Mouse (Mus musculus): Measurements from ENCODE around the gene Avpi1. TPM values are rescaled to one million over a fixed set of nuclear protein-coding genes. Genes with fewer than 3 reads are reported as not detected.

The Avpi1 gene
- total RNA-seq (2014; rRNA removed) = 9.3 and 11.5 TPM in 2 replicates
- 11.9 and 13.7 TPM in 2 replicates for polyA plus RNA-seq (2015; fragmentation: Nextera tagmentation; extraction: Ambion mirVana)

- peaks cover under 1% of the 10 kb centered on the region; the same call in 1 of the 2 replicates for H3K36me3 ChIP-seq (ENCODE audit: insufficient read depth, low read length)
- H3K9me3 ChIP-seq (ENCODE audit: low read length) = no peaks in the 10 kb centered on the region
- WGBS = under 1% methylated on average over 54 of the region's 54 CpGs
- H3K4me1 ChIP-seq (ENCODE audit: insufficient read depth, low read length) = peaks cover 10% of the 10 kb centered on the region
- no peak for TF ChIP-seq CTCF (IDR thresholded peaks at IDR 0.05)
- H3K27me3 ChIP-seq (ENCODE audit: insufficient read depth, low read length) = no peaks in the 10 kb centered on the region
- H3K4me3 ChIP-seq (ENCODE audit: low read depth, low read length) = peak within 1 kb of the TSS; percentile 58
- H3K27ac ChIP-seq (ENCODE audit: low read depth, low read length) = peak within 1 kb of the TSS; percentile 8; the same call in 1 of the 2 replicates
- ATAC-seq (ENCODE audit: low FRiP score) = peak; percentile 96
- H3K9ac ChIP-seq (replicated peaks; ENCODE audit: low read length, poor library complexity, severe bottlenecking) = peak within 1 kb of the TSS; percentile 62
- DNase-seq (ENCODE audit: low spot score) = peak; percentile 97
- peak within 1 kb of the TSS; percentile 91 for H3K4me2 ChIP-seq (ENCODE audit: low read depth, low read length, poor library complexity, severe bottlenecking)
These were observed at the start of gene Avpi1 for GRCm38 (mm10) chr19:42128787-42129508. Avpi1 (minus strand) TSS chr19:42129059.

DNA sequence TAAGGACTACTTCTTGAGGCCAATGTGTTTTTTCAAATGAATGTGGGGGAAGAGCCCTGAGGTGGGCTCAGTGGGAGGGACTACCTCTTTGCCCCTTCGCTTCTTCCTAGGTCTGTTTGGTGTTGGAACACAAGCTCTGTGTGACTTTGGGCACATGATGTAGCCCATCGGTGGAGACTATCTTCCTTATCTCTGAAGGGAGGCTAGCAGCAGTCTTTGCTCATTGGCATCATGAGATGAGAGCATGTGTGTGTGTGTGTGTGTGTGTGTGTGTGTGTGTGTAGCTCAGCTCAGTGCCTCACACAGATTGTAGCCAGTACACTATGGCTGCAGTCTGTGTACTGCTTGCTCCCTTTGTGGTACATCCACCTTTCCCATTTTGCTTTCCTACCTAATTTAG lies 48.6 kb upstream of the Avpi1 start:
- Histone ChIP-seq H3K9me3 (ENCODE audit: low read length) (no peaks in the 10 kb centered on the region), H3K27me3 (ENCODE audit: insufficient read depth, low read length) (no peaks in the 10 kb centered on the region), H3K9ac (replicated peaks; ENCODE audit: low read length, poor library complexity, severe bottlenecking) (no peak overlapping the region), H3K4me3 (ENCODE audit: low read depth, low read length) (no peak overlapping the region), H3K4me1 (ENCODE audit: insufficient read depth, low read length) (no peaks in the 10 kb centered on the region; the same call in 1 of the 2 replicates), H3K27ac (ENCODE audit: low read depth, low read length) (no peak overlapping the region), H3K4me2 (ENCODE audit: low read depth, low read length, poor library complexity, severe bottlenecking) (no peak overlapping the region), H3K36me3 (ENCODE audit: insufficient read depth, low read length) (peaks cover 31% of the 10 kb centered on the region)
- WGBS = 90% methylated on average over 2 of the region's 2 CpGs
- DNase-seq (ENCODE audit: low spot score) (no peak), ATAC-seq (ENCODE audit: low FRiP score) (no peak)
- TF ChIP-seq CTCF (IDR thresholded peaks at IDR 0.05) = no peak

DNA sequence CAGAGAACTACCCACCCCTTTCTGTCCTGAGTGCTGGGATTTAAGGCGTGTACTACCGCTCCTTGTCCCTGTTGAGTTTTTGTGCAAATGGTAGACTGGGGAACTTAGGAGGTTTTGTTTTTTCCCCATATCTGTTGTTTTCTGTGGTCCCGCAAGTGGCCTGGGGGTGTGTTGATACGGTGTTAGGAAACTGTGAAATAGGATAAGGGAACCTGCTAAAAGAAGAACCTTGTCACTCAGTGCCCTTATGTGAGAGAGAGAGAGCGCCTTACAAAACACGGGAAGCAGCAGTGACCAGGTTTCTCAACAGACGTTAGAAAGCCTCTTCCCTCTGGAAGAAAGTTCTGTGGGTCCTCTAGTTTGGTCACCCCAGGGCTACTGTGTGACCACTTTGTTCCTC lies 48.0 kb upstream of the Avpi1 start:
- no peak overlapping the region for H3K27ac ChIP-seq (ENCODE audit: low read depth, low read length)
- 59% methylated on average over 7 of the region's 7 CpGs for WGBS
- ATAC-seq (ENCODE audit: low FRiP score) (no peak), DNase-seq (ENCODE audit: low spot score) (no peak)
- H3K9ac ChIP-seq (replicated peaks; ENCODE audit: low read length, poor library complexity, severe bottlenecking) = no peak overlapping the region
- H3K27me3 ChIP-seq (ENCODE audit: insufficient read depth, low read length) = no peaks in the 10 kb centered on the region
- H3K4me3 ChIP-seq (ENCODE audit: low read depth, low read length) = no peak overlapping the region
- H3K4me1 ChIP-seq (ENCODE audit: insufficient read depth, low read length) = peaks cover under 1% of the 10 kb centered on the region; the same call in 1 of the 2 replicates
- no peak for TF ChIP-seq CTCF (IDR thresholded peaks at IDR 0.05)
- peaks cover 31% of the 10 kb centered on the region for H3K36me3 ChIP-seq (ENCODE audit: insufficient read depth, low read length)
- H3K4me2 ChIP-seq (ENCODE audit: low read depth, low read length, poor library complexity, severe bottlenecking) = no peak overlapping the region
- H3K9me3 ChIP-seq (ENCODE audit: low read length) = no peaks in the 10 kb centered on the region

GRCm38 (mm10) chr19:42170025-42170969 lies 41.4 kb upstream of the Avpi1 start:
- 2% methylated on average over 49 of the region's 56 CpGs for WGBS
- ATAC-seq (ENCODE audit: low FRiP score) (peak; percentile 92), DNase-seq (ENCODE audit: low spot score) (peak; percentile 96)
- peaks cover 8% of the 10 kb centered on the region; the same call in 1 of the 2 replicates for H3K4me1 ChIP-seq (ENCODE audit: insufficient read depth, low read length)
- H3K4me3 ChIP-seq (ENCODE audit: low read depth, low read length) = peak overlapping the region; percentile 69
- peak overlapping the region; percentile 72 for H3K9ac ChIP-seq (replicated peaks; ENCODE audit: low read length, poor library complexity, severe bottlenecking)
- peak overlapping the region; percentile 83 for H3K4me2 ChIP-seq (ENCODE audit: low read depth, low read length, poor library complexity, severe bottlenecking)
- no peaks in the 10 kb centered on the region for H3K36me3 ChIP-seq (ENCODE audit: insufficient read depth, low read length)
- H3K27ac ChIP-seq (ENCODE audit: low read depth, low read length) = peak overlapping the region; percentile 33
- H3K9me3 ChIP-seq (ENCODE audit: low read length) = no peaks in the 10 kb centered on the region
- H3K27me3 ChIP-seq (ENCODE audit: insufficient read depth, low read length) = no peaks in the 10 kb centered on the region
- TF ChIP-seq CTCF (IDR thresholded peaks at IDR 0.05) = peak; percentile 12; the same call in 1 of the 2 replicates

- no peaks in the 10 kb centered on the region for H3K27me3 ChIP-seq (ENCODE audit: insufficient read depth, low read length)
- peak; percentile 15 for DNase-seq (ENCODE audit: low spot score)
- no peak for TF ChIP-seq CTCF (IDR thresholded peaks at IDR 0.05)
- H3K36me3 ChIP-seq (ENCODE audit: insufficient read depth, low read length) = no peaks in the 10 kb centered on the region
- H3K9ac ChIP-seq (replicated peaks; ENCODE audit: low read length, poor library complexity, severe bottlenecking) = peak overlapping the region; percentile 29; the same call in 1 of the 2 replicates
- no peak for ATAC-seq (ENCODE audit: low FRiP score)
- H3K9me3 ChIP-seq (ENCODE audit: low read length) = no peaks in the 10 kb centered on the region
- H3K4me1 ChIP-seq (ENCODE audit: insufficient read depth, low read length) = peaks cover 8% of the 10 kb centered on the region; the same call in 1 of the 2 replicates
- peak overlapping the region; percentile 69; the same call in 1 of the 2 replicates for H3K4me3 ChIP-seq (ENCODE audit: low read depth, low read length)
- peak overlapping the region; percentile 83 for H3K4me2 ChIP-seq (ENCODE audit: low read depth, low read length, poor library complexity, severe bottlenecking)
- H3K27ac ChIP-seq (ENCODE audit: low read depth, low read length) = no peak overlapping the region
- 73% methylated on average over 10 of the region's 10 CpGs for WGBS
These were observed 40.6 kb upstream of the Avpi1 start for GRCm38 (mm10) chr19:42169322-42169975.

Data from midbrain, postnatal 0 days (tissue).